Mouse (Mus musculus) right cerebral cortex, postnatal 4 days (tissue): Measurements from ENCODE around the gene Terb1.

Experiments
- DNase-seq: peaks from one replicate; pipeline ENCODE4 v3.0.0-alpha.2; 2022

The Terb1 gene

DNA sequence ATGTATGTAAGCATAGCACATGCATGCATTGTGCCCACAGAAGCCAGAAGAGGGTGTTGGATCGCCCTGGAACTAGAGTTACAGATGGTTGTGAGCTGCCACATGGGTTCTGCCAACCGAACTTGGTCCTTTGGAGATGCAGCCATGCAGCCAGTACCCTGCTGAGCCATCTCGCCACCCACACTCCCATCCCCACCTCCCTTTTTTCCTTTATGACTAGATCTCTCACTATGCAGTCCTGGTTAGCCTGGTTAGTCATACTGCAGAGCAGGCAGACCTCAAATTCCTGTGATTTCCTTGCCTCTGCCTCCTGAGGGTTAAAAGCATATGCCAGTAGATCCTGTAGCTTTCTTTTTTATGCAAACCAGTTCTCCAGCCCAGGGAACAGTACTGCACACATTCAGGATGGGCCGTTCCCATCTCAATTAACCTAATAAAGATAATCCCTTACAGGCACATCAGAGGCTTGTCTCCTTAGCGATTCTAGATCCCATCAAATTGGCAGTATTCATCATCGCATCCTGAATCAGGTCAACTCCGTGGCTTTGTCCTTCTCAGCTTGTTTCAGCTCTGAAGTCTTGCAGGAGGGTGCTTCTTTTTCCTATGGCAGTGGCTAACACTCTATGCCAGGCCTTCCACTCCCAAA, 99.0 kb downstream of the Terb1 start:
- no peak for DNase-seq

DNA sequence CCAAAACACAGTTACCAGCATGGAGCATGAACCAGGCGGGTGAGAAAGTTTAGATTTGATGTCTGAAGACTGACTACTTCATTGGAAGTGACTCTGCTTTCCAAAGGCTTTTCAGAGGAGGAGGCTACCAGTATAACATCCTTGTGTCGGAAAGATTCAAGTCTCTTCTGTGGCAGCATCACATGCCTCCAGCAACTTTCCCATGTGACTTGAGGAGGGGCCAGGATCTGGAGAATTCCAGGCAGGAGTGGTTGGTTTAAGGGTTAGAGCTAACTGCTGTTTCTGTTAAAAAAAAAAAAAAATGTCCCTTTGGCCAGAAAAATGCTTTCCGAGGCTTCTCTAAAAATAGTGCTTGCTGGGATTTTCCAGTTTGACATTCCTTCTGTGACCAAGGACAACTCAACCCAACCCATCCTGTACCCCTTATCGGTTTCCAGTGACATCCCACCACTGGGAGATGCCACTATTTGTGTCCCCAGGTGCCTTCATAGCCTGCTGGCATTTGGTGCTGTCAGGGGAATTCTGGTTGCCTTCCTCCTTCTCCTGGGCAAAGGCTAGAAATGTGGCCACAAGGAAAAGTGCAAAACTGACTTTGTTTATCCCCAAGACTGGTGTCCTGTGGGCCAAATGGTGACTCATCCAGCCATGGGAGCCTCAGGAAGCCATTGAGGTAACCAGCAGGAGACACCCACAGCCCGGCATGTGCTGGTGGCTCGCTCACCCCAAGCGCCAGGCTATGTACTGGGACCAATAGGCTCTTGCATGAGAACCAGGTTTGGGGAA, 101.2 kb downstream of the Terb1 start:
- DNase-seq, result no peak

- DNase-seq, result no peak
These were observed 103.2 kb downstream of the Terb1 start for GRCm38 (mm10) chr8:104406340-104407128.

- no peak for DNase-seq
These were observed 104.1 kb downstream of the Terb1 start for GRCm38 (mm10) chr8:104405430-104406187.

GRCm38 (mm10) chr8:104403596-104403995, 106.1 kb downstream of the Terb1 start:
- no peak for DNase-seq
